Mouse (Mus musculus): ENCODE measurements at regions not wholly inside any gene's neighbourhood (a gene's known extent, or its start where the extent isn't known, plus 50 kb on each side); places are given as distances from the start of the nearest gene placed in this dataset.

DNA sequence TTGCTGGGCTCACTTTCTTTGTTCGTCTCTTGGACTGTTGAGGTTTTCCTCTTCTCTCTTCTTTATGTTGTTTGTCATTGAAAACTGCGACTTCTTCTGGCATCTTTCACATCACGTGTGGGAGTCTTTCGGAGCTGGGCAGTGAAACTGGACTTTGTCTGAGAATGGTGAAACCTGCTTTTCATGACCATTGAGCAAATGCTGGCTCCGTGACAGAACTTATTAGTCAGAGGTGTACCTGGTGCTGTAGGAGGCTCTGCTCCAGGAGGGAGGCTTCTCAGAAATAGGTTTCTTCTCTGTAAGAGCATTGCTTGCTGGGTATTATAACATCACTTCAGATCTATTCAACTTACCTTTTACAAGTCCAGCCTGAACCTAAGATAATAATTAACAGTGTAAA is 122.4 kb downstream of the Amer2 start:
- Histone ChIP-seq H3K4me2 (no peak overlapping the region), H3K4me3 (no peak overlapping the region), H3K27me3 (no peaks in the 10 kb centered on the region), H3K9ac (no peak overlapping the region), H3K27ac (no peak overlapping the region), H3K9me3 (replicated peaks) (no peaks in the 10 kb centered on the region), H3K36me3 (ENCODE audit: poor library complexity, severe bottlenecking) (no peaks in the 10 kb centered on the region), H3K4me1 (no peaks in the 10 kb centered on the region)
- no peak for ATAC-seq
- 93% methylated on average over 5 of the region's 5 CpGs for WGBS

DNA sequence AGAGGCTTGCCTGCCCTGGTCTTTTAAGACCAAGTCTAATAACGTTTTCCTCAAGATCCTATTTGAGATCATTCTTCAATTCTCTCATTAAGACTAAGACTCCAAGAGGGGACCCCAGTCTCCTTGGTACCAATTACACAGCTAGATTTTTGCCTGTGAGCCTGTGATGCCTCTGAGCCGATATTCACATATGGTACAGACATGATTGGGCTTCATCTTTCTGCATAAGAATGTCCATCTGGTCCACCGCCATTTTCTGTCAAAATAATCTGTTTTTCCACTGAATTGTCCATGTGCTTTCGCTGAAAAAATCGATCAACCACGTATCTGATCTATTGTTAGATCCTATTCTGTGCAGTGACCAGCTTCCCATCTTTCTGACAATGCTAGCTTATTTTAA is 129.5 kb downstream of the Amer2 start:
- H3K27ac ChIP-seq: no peak overlapping the region
- H3K4me3 ChIP-seq: no peak overlapping the region

DNA sequence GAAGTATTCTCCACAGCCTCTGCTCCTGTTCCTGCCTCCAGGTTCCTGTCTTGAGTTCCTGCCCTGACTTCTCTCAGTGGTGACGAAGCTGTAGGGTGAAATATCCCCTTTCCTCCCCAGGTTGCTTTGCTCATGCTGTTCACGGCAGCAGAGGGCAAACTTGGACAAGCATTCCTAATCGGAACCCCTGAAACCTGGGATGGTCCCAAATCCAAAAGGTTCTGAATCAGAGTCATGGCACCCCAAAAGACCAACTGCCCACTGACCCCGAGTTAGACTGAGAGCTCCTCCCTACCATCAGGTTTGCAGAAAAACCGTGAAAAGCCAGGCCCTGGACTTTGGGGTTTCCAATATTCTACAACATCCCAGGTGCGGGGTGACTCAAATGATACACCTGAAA is 128.7 kb upstream of the Spata13 start:
- Histone ChIP-seq H3K36me3 (ENCODE audit: poor library complexity, severe bottlenecking) (no peaks in the 10 kb centered on the region), H3K9me3 (replicated peaks) (no peaks in the 10 kb centered on the region), H3K4me1 (peaks cover 5% of the 10 kb centered on the region; the same call in 1 of the 2 replicates), H3K27me3 (0 out of 2 replicates have a peak, but pooled peaks cover 4% of the 10 kb centered on the region), H3K4me3 (no peak overlapping the region), H3K9ac (no peak overlapping the region), H3K4me2 (no peak overlapping the region), H3K27ac (no peak overlapping the region)
- no peak for ATAC-seq
- WGBS: 92% methylated on average over 6 of the region's 6 CpGs

More for the DNA sequence above, 129.5 kb downstream of the Amer2 start:
- no peak for ATAC-seq
- H3K9me3 ChIP-seq (replicated peaks): no peaks in the 10 kb centered on the region
- 77% methylated on average over 6 of the region's 6 CpGs for WGBS
- no peak overlapping the region for H3K9ac ChIP-seq
- H3K4me1 ChIP-seq: peaks cover 5% of the 10 kb centered on the region; the same call in 1 of the 2 replicates
- H3K27me3 ChIP-seq: 0 out of 2 replicates have a peak, but pooled peaks cover 4% of the 10 kb centered on the region
- no peaks in the 10 kb centered on the region for H3K36me3 ChIP-seq (ENCODE audit: poor library complexity, severe bottlenecking)
- no peak overlapping the region for H3K4me2 ChIP-seq

DNA sequence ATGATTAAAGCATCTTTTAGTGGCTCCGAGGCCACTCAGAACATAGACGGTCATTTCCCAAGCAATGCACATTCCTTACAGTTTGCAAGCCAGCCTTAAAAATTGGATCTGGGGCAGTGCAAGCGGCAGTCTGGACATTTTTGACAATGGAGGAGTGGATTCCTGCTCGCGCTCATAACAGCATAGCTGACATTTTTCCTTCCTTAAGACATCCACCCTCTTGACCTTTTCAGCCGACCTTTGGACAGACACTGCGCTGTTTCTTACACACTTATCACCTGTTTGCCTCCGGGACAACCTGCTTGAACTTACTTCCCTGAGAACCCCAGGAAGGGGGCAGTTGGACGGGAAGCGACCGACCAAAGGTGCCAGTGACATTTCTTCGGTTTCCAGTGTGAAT is 127.5 kb upstream of the Spata13 start:
- no peak for ATAC-seq
- Histone ChIP-seq H3K36me3 (ENCODE audit: poor library complexity, severe bottlenecking) (no peaks in the 10 kb centered on the region), H3K4me1 (peaks cover 2% of the 10 kb centered on the region; the same call in 1 of the 2 replicates), H3K27ac (no peak overlapping the region), H3K4me3 (no peak overlapping the region), H3K4me2 (no peak overlapping the region), H3K9me3 (replicated peaks) (no peaks in the 10 kb centered on the region), H3K27me3 (0 out of 2 replicates have a peak, but pooled peaks cover 4% of the 10 kb centered on the region), H3K9ac (no peak overlapping the region)
- WGBS: 92% methylated on average over 12 of the region's 12 CpGs

GRCm38 (mm10) chr14:60513560-60513959 is 120.2 kb upstream of the Spata13 start:
- H3K9me3 ChIP-seq (replicated peaks): no peaks in the 10 kb centered on the region
- H3K4me1 ChIP-seq: no peaks in the 10 kb centered on the region
- no peak overlapping the region for H3K9ac ChIP-seq
- 34% methylated on average over 8 of the region's 8 CpGs for WGBS
- ATAC-seq: 0 out of 2 replicates have a peak, but pooled peaks have one; percentile 27
- no peak overlapping the region for H3K4me3 ChIP-seq
- no peaks in the 10 kb centered on the region for H3K27me3 ChIP-seq
- no peak overlapping the region for H3K4me2 ChIP-seq
- no peaks in the 10 kb centered on the region for H3K36me3 ChIP-seq (ENCODE audit: poor library complexity, severe bottlenecking)
- H3K27ac ChIP-seq: no peak overlapping the region

GRCm38 (mm10) chr14:60515094-60515786 is 118.6 kb upstream of the Spata13 start:
- Histone ChIP-seq H3K4me2 (no peak overlapping the region), H3K4me3 (no peak overlapping the region), H3K36me3 (ENCODE audit: poor library complexity, severe bottlenecking) (no peaks in the 10 kb centered on the region), H3K4me1 (no peaks in the 10 kb centered on the region), H3K27ac (no peak overlapping the region), H3K9me3 (replicated peaks) (no peaks in the 10 kb centered on the region), H3K9ac (no peak overlapping the region), H3K27me3 (no peaks in the 10 kb centered on the region)
- ATAC-seq: no peak
- 86% methylated on average over 12 of the region's 12 CpGs for WGBS

DNA sequence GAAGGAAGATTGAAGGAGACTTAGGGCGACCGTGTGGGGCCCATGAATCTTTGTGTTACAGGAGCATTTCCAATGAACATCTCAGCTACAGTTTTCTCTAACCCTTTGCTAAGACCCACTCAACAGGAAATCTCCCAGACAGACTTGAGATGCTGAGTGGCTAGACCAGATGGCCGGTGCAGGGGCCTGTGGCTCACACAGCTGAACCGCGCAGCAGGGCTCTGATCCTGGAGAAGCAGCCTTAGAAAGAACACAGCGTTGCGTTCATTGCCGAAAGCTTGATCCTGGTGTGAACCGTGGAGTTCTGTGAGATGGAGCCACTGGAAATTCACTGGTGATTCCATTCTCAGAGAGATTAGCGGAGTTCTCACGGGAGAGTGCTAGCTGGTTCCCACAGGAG is 115.9 kb upstream of the Spata13 start:
- no peak for ATAC-seq
- no peaks in the 10 kb centered on the region for H3K4me1 ChIP-seq
- H3K27me3 ChIP-seq: no peaks in the 10 kb centered on the region
- 94% methylated on average over 11 of the region's 11 CpGs for WGBS
- no peak overlapping the region for H3K4me3 ChIP-seq
- no peaks in the 10 kb centered on the region for H3K36me3 ChIP-seq (ENCODE audit: poor library complexity, severe bottlenecking)
- no peak overlapping the region for H3K9ac ChIP-seq
- H3K27ac ChIP-seq: no peak overlapping the region
- no peaks in the 10 kb centered on the region for H3K9me3 ChIP-seq (replicated peaks)
- H3K4me2 ChIP-seq: no peak overlapping the region

- no peak overlapping the region for H3K4me2 ChIP-seq
- H3K9me3 ChIP-seq (replicated peaks): no peaks in the 10 kb centered on the region
- H3K36me3 ChIP-seq (ENCODE audit: poor library complexity, severe bottlenecking): no peaks in the 10 kb centered on the region
- no peak for ATAC-seq
- WGBS: 71% methylated on average over 1 of the region's 1 CpGs
- H3K4me3 ChIP-seq: no peak overlapping the region
- H3K4me1 ChIP-seq: 0 out of 2 replicates have a peak, but pooled peaks cover 4% of the 10 kb centered on the region
- H3K27me3 ChIP-seq: no peaks in the 10 kb centered on the region
- no peak overlapping the region for H3K27ac ChIP-seq
- no peak overlapping the region for H3K9ac ChIP-seq
Observed at GRCm38 (mm10) chr14:60523010-60523409, 110.8 kb upstream of the Spata13 start.

DNA sequence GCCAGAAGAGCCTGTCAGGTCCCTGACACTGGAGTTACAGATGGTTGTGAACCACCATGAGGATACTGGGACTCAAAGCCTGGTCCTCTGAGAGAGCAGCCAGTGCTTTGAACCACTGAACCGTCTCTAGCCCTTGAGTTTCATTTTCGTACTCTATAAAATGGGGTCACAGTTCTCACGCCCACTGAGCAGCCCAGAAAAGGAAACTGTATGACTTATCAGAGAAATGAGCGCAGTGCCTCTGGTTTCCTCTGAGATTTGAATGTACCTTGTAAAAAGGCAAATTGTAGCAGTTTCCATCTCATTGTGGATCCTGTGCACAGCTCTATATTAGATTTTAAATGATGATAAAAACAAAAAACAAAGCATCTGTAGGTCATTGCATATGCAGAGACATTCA is 108.9 kb upstream of the Spata13 start:
- Histone ChIP-seq H3K27me3 (no peaks in the 10 kb centered on the region), H3K4me2 (no peak overlapping the region), H3K9me3 (replicated peaks) (no peaks in the 10 kb centered on the region), H3K4me3 (no peak overlapping the region), H3K27ac (no peak overlapping the region), H3K9ac (no peak overlapping the region), H3K36me3 (ENCODE audit: poor library complexity, severe bottlenecking) (no peaks in the 10 kb centered on the region), H3K4me1 (peaks cover 14% of the 10 kb centered on the region)
- WGBS: 82% methylated on average over 4 of the region's 4 CpGs
- ATAC-seq: no peak

DNA sequence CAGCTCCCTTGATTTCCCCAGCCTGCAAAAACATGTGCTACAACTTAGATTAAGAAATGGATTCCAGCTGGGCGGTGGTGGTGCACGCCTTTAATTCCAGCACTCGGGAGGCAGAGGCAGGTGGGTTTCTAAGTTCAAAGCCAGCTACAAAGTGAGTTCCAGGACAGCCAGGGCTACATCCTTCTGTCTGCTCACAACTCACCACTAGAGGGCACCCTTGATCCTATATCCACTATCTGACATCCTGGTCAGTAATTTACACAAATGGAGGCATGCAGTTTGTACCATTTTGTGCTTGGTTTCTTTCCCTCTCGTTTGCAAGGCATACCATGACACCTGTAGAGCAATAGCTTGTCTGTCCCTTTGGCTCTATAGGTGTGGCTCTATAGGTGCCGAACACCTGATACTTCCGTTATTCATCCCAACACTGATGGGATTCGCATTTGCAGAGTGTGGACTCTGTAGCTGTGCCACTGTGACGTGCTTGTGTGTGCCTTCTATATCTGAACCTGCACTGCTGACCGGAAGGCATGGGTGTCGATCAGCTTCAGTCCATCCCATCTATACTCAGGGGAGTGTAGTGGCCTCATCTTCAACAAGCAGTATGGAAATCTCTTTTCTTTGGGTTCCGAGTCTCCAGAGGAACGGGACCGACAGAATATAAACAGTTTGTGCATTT is 108.4 kb upstream of the Spata13 start:
- H3K27ac ChIP-seq: no peak overlapping the region
- no peak overlapping the region for H3K4me2 ChIP-seq
- H3K27me3 ChIP-seq: no peaks in the 10 kb centered on the region
- peaks cover 19% of the 10 kb centered on the region for H3K4me1 ChIP-seq
- H3K36me3 ChIP-seq (ENCODE audit: poor library complexity, severe bottlenecking): no peaks in the 10 kb centered on the region
- WGBS: 71% methylated on average over 13 of the region's 13 CpGs
- H3K9me3 ChIP-seq (replicated peaks): no peaks in the 10 kb centered on the region
- peak; percentile 78 for ATAC-seq
- H3K4me3 ChIP-seq: no peak overlapping the region
- H3K9ac ChIP-seq: no peak overlapping the region; the same call in 1 of the 2 replicates

- no peak for ATAC-seq
- no peak overlapping the region; the same call in 1 of the 2 replicates for H3K9ac ChIP-seq
- 77% methylated on average over 3 of the region's 3 CpGs for WGBS
Observed at GRCm38 (mm10) chr14:60525979-60526378, 107.8 kb upstream of the Spata13 start.

GRCm38 (mm10) chr14:60526832-60527231 is 107.0 kb upstream of the Spata13 start:
- Histone ChIP-seq H3K4me1 (peaks cover 26% of the 10 kb centered on the region), H3K9me3 (replicated peaks) (no peaks in the 10 kb centered on the region), H3K4me3 (no peak overlapping the region), H3K27me3 (no peaks in the 10 kb centered on the region), H3K36me3 (ENCODE audit: poor library complexity, severe bottlenecking) (no peaks in the 10 kb centered on the region), H3K27ac (no peak overlapping the region), H3K9ac (no peak overlapping the region), H3K4me2 (no peak overlapping the region)
- ATAC-seq: no peak
- WGBS: 78% methylated on average over 10 of the region's 10 CpGs

More at GRCm38 (mm10) chr14:60525979-60526378, 107.8 kb upstream of the Spata13 start:
- no peaks in the 10 kb centered on the region for H3K36me3 ChIP-seq (ENCODE audit: poor library complexity, severe bottlenecking)
- no peaks in the 10 kb centered on the region for H3K27me3 ChIP-seq
- H3K4me2 ChIP-seq: no peak overlapping the region
- no peaks in the 10 kb centered on the region for H3K9me3 ChIP-seq (replicated peaks)
- H3K4me1 ChIP-seq: peaks cover 25% of the 10 kb centered on the region
- no peak overlapping the region for H3K4me3 ChIP-seq
- no peak overlapping the region for H3K27ac ChIP-seq

Measured in forebrain, embryonic 13.5 days (tissue).